Mouse (Mus musculus): ENCODE results near the gene Polr3gl. TPM values are rescaled to one million over a fixed set of nuclear protein-coding genes. Genes with fewer than 3 reads are reported as not detected.

The Polr3gl gene
- polyA plus RNA-seq (2012; rRNA removed) = 19.6 and 26.1 TPM in 2 replicates

GRCm38 (mm10) chr3:96593790-96594560 is at the start of gene Polr3gl:
Polr3gl (minus strand) TSS chr3:96594181.

GRCm38 (mm10) chr3:96634928-96635879 is 41.2 kb upstream of the Polr3gl start, which contains the start of the genes Pex11b and Gm42957:
Pex11b (plus strand) TSS chr3:96635376.
Gm42957 (plus strand) TSS chr3:96635474.

GRCm38 (mm10) chr3:96629729-96630600 is 36.0 kb upstream of the Polr3gl start, which contains the start of gene Rbm8a:
Rbm8a (plus strand) TSS chr3:96629933.

GRCm38 (mm10) chr3:96600639-96601250 is 6.8 kb upstream of the Polr3gl start, which contains the start of gene Lix1l:
Lix1l (plus strand) TSS chr3:96601149.

GRCm38 (mm10) chr3:96596228-96596707 is 2.3 kb upstream of the Polr3gl start, which contains the start of gene Ankrd34a:
Ankrd34a (plus strand) TSS chr3:96596636.

GRCm38 (mm10) chr3:96576690-96577541 is 17.1 kb downstream of the Polr3gl start, which contains the start of gene Gm16253:
Gm16253 (plus strand) TSS chr3:96576984.

GRCm38 (mm10) chr3:96557694-96558093 is 36.3 kb downstream of the Polr3gl start, which contains the start of gene Txnip:
Txnip (plus strand) TSS chr3:96557957.

Other genes starting within 250 kb of the Polr3gl start
- gene BC107364, start 141.9 kb downstream of the Polr3gl start, polyA plus RNA-seq (2012; rRNA removed) = 0.05 and 0.07 TPM in 2 replicates
- gene Hfe2, start 69.0 kb downstream of the Polr3gl start, polyA plus RNA-seq (2012; rRNA removed) = 40.3 and 47.5 TPM in 2 replicates
- gene Txnip, start 36.2 kb downstream of the Polr3gl start, polyA plus RNA-seq (2012; rRNA removed) = 144 and 281 TPM in 2 replicates
- not detected in 2 replicates for gene Gm16253, start 17.2 kb downstream of the Polr3gl start, polyA plus RNA-seq (2012; rRNA removed)
- gene Ankrd34a, start 2.5 kb upstream of the Polr3gl start, polyA plus RNA-seq (2012; rRNA removed) = 0.03 and 0.04 TPM in 2 replicates
- gene Lix1l, start 7.0 kb upstream of the Polr3gl start, polyA plus RNA-seq (2012; rRNA removed) = 3.6 and 3.8 TPM in 2 replicates
- 18.6 and 20.5 TPM in 2 replicates for gene Rbm8a, start 35.8 kb upstream of the Polr3gl start, polyA plus RNA-seq (2012; rRNA removed)
- 16.6 and 17.3 TPM in 2 replicates for gene Pex11b, start 41.2 kb upstream of the Polr3gl start, polyA plus RNA-seq (2012; rRNA removed)
- gene Gm42957, start 41.3 kb upstream of the Polr3gl start, polyA plus RNA-seq (2012; rRNA removed) = 0.01 and 0.04 TPM in 2 replicates
- 0.61 TPM in 2 replicates for gene Itga10, start 51.4 kb upstream of the Polr3gl start, polyA plus RNA-seq (2012; rRNA removed)
- 0.34 and 0.50 TPM in 2 replicates for gene Ankrd35, start 76.0 kb upstream of the Polr3gl start, polyA plus RNA-seq (2012; rRNA removed)
- 5.5 and 6.9 TPM in 2 replicates for gene Pias3, start 102.2 kb upstream of the Polr3gl start, polyA plus RNA-seq (2012; rRNA removed)
- 0.32 and 0.43 TPM in 2 replicates for gene Nudt17, start 114.4 kb upstream of the Polr3gl start, polyA plus RNA-seq (2012; rRNA removed)
- 18.6 and 20.2 TPM in 2 replicates for gene Polr3c, start 133.4 kb upstream of the Polr3gl start, polyA plus RNA-seq (2012; rRNA removed)
- 14.4 and 15.0 TPM in 2 replicates for gene Rnf115, start 133.5 kb upstream of the Polr3gl start, polyA plus RNA-seq (2012; rRNA removed)
- 32.2 and 37.5 TPM in 2 replicates for gene Pdzk1, start 235.1 kb upstream of the Polr3gl start, polyA plus RNA-seq (2012; rRNA removed)
- 0.31 and 0.60 TPM in 2 replicates for gene Cd160, start 235.2 kb upstream of the Polr3gl start, polyA plus RNA-seq (2012; rRNA removed)